Mouse (Mus musculus) mouse embryonic stem cell (cell line): ENCODE data around the gene Gopc.
"Not testable (repeated sequence)": the region's sequence is repeated elsewhere in the genome, so short reads cannot be mapped to it uniquely, and the experiment has no call there.

Experiments
- in situ Hi-C, 2 experiments: fragments of 300-500 bp; cut with MboI; formaldehyde crosslinking; loops; 1 replicate in 1 of 2; 3 replicates in 1 of 2; pipeline ENCODE4 v1.14.3; 2019 to 2020; ENCODE audit warnings: low sequenced_read_pairs in 2 of 2, low pct_unique_long_range_greater_than_20kb in 1 of 2, mixed read lengths in 1 of 2; ENCODE audit not compliant: unreplicated experiment in 1 of 2

The Gopc gene

DNA sequence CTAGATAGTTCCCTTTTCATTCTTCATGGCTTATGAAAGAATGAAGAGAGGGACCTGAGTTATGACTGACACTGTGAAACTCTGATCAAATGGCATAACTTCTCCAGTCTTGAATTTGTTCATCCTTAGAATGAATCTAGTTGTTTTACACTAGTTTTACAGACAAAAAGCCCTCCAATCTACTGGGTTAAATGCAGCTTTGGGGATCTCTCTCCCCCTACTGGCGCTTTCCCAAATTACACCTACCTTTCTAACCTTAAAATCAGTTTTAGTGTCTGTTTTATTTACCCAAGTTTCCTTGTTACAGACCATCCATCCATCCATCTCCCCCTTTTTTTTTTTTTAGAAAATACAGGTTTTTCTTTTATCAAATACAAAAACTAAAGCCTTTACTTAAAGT, 50.9 kb downstream of the Gopc start:
- in situ Hi-C loops: loop anchor here (5.0 to 10.0 kb wide), 2 partner anchors 106 to 109 kb away; no protein-coding TSS in a partner anchor

DNA sequence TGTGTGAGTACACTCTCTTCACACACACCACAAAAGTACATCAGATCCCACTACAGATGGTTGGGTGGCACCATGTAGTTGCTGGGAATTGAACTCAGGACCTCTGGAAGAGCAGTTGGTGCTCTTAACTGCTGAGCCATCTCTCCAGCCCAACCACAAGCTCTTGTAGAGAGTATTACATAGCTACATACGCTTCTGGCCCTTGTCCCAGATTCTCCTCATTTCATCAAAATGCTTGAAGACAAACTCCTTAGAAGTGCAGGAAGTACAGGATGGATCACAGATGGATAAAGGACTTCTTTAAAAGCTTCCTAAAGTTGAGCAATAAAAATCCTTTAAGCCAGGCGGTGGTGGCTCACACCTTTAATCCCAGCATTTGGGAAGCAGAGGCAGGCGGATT, 60.0 kb downstream of the Gopc start:
- in situ Hi-C loops: no loop called here

DNA sequence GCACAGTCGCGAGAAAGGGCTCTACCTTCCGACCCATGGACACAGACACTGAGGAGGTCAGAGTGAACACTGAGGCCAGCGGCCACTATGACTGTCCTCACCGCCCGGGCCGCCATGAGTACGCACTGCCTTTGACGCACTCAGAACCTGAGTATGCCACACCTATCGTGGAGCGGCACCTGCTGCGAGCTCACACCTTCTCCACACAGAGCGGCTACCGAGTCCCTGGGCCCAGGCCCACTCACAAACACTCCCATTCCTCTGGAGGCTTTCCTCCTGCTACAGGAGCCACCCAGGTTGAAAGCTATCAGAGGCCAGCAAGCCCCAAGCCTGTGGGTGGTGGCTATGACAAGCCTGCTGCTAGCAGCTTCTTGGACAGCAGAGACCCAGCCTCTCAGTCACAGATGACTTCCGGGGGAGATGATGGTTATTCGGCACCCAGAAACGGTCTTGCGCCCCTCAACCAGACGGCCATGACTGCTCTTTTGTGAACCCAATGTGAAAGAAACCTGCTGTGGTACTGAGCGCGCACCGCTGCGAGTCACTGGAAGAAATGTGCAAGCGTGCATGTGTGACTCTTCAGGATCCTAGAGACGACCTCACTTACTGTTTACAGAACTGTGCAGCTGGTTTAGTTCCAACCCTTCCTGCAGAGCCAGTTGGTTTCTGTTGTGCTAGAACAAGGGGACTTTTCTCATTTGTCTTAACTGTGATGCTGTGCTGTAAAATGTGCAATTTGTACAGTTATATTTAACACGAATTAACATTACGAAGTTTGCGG, 62.2 kb downstream of the Gopc start:
- in situ Hi-C loops: no loop called here

DNA sequence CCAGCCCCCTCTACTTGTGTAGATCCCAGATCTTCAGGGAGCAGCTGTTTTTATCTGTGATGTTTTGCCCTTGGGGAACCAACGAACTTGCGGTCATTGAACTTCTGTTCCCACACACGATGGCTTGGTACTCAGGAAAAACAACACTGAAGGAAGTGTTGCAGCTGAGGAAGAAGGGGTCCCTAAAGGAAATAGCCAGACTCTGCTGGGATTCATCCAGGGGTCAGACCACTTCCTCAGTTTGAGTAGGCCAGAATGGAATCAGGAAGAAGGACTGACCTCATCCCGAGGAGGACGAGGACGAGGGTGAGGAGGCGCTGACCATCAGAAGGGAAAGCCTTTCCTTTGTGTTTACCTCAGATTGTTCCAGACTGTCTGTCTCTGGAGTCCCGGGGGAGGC, 72.7 kb downstream of the Gopc start:
- in situ Hi-C loops: no loop called here

DNA sequence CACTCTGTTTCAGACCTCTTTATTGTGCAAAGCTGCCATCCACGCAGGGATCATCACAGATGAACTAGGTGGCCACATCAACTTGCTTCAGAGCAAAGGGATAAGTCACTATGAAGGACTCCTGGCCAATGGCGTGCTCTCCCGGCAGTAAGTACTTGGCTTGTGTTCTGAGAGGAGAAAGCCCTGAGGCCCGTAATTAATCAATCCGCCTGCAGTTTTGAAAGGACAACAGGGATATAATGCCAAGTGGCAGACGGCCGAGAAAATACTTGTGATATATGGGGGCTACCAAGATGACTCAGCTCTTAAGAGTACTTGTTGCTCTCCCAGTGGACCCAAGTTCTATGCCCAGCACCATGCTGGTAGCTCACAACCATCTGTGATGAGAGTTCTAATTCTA, 77.3 kb downstream of the Gopc start:
- in situ Hi-C loops: no loop called here

DNA sequence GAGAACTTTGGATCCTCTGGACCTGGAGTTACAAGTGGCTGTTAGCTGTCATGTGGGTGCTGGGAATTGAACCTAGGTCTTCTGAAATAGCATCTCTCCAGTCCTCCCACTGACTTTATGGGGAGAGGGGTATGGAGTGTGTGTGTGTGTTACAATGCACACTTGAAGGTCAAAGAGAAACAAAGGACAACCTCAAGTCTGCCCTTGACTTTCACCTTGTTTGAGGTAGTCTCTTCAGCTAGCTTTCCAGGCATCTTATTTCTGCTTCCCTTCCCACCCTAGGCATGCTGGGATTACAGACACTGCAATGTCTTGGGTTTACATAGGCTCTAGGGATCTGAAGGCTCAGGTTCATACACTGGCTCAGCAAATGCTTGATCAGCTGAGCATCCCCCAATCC, 79.7 kb downstream of the Gopc start:
- in situ Hi-C loops: no loop called here

DNA sequence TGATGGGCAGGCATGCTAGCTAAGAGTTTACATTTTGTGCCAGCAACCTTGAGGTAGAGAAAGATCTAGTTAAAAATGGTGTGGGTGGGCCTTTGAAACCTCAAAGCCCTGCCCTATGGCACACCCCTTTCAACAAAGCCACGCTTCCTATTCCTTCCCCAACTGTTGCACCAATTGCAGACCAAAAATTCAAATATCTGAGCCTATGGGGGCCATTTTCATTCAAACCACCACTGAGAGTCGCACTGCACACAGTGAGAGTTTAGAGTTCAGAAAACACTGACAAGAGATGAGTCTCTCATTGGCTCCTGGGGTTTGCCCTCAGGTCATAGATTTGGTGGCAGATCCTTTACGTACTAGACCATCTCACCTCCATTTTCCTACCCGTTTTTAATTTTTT, 80.2 kb downstream of the Gopc start:
- in situ Hi-C loops: no loop called here

DNA sequence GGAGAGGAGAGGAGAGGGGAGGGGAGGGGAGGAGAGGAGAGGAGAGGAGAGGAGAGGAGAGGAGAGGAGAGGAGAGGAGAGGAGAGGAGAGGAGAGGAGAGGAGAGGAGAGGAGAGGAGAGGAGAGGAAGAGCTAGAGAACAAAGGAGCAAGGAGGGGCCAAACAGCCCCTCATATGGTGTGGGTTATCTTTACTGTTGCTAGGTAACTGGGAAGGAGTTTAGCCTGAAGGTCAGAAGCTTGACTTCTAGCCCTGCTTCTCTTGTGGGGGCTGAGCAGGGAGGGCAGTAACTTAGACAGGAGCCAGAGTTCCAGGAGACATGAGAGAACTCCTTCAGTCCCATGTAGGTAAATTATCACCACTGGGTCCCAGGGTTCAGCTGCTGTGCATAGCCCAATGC, 83.4 kb downstream of the Gopc start:
- in situ Hi-C loops: not testable (repeated sequence)

DNA sequence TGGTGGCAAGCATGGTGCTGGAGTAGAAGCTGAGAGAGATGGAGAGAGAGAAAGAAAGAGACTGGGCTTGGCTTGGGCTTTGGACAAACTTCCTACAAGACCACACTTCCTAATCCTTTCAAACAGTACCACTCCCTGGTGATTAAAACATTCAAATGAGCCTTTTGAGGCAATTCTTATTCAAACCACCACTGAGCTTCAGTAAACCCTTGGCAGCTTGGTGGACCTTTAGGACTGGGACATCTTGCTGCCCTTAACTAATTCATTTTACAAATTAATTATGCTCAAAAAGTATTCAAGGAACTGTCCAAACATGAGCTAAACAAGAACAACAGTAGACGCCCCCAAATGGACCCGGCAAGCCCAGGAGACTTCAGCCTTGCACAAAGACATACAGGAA, 86.0 kb downstream of the Gopc start:
- in situ Hi-C loops: no loop called here

DNA sequence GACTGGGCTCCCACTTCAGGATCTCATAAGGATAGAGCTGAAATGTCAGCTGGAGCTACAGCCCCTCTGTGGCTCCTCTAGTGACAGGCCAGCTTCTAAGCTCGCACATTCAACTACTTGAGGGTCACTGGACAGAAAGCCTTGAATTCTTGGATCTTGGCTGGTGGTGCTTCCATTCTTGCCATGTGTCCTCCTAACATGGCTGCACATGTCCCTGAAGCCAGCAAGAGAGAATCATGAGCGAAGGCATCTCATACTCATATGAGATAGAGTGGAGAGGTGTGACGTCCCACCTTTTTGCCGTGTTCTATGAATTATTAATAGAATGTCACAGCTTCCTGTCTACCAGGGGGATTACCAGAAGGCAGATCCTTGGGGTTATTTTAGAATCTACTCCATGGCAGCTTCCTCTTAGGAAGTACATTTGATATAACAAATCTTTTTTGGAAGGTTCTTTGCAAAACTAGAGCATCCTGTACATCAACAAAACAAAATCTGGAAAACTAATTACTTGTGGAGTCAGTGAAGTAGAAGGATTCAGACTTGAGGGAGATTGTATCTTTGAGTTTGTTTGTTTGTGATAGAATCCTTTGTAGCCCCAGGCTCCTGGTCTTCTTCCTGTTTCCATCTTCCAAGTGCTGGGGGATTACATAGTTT, 87.9 kb downstream of the Gopc start:
- in situ Hi-C loops: no loop called here

DNA sequence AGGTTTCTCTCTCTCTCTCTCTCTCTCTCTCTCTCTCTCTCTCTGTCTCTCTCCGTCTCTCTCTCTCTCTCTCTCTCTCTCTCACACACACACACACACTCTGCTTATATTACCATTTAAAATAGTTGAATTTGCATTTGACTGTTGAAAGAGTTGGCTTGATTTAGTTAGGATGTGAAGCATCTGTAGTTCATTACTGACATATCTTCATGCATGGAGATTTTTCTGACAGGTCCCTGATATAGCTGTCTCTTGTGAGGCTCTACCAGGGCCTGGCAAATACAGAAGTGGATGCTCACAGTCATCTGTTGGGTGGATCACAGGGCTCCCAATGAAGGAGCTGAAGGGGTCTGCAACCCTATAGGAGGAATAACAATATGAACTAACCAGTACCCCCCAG, 89.5 kb downstream of the Gopc start:
- in situ Hi-C loops: not testable (repeated sequence)

DNA sequence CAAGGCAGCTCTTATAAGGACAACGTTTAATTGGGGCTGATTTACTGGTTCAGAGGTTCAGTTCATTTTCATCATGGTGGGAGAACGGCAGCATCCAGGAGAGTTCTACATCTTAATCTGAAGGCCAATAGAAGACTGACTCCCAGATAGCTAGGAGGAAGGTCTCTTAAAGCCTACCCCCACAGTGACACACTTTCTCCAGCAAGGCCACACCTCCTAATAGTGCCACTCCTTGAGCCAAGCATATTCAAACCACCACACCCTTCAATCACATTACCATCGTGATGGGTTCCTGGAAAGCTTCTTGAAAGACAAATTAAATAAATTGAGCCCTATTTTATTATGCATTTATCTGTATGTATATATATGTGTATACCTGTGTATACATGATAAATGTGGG, 92.7 kb downstream of the Gopc start:
- in situ Hi-C loops: no loop called here

DNA sequence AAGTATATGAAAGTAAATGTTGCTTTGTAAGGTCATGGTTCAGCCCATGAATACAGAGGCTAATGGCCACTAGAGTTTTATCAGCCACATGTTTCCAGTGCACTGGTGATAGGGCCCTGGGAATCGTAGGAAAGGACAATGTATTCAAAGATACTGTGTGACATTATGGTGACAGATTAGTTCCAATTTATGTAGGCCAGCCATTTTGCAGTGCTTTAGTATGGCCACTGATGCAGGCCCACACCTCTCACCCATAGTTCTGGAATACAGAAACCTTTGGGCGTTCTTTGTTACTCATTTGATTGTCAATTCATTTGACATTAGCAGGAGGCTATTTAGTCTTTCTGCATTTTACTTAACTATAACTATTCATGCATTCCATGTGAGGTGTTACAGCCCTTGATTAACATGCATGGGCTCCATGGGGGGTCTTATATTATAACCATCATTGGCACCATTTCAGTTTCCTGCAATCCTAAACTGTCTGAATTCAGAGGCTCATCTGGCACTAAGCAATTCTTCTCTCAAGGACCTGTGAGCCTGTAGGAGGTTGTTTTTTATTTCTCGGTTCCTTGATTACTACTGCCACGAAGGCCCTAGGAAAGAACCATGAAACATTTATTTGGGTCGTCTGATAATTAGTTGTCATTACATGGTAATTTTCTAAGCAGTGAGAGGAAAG, 93.9 kb downstream of the Gopc start:
- in situ Hi-C loops: no loop called here
